Mouse (Mus musculus) 3134 (cell line): ENCODE measurements around the gene Hist1h3h.
A peak's percentile ranks its signal among the peaks of the same experiment; 100 is the strongest.

Source experiments
- DNase-seq: peaks from one replicate; pipeline ENCODE4 v3.0.0-alpha.2; 2011; ENCODE audit warnings: low spot score; ENCODE audit not compliant: insufficient read length; ENCODE audit errors: extremely low read depth

The Hist1h3h gene

GRCm38 (mm10) chr13:21717397-21718357 is at the start of gene Hist1h3h:
Hist1h3h (plus strand) TSS chr13:21717659.
- peak; percentile 90 for DNase-seq

- DNase-seq: no peak
These were observed 40.2 kb upstream of the Hist1h3h start, which contains the start of gene Olfr1360 for GRCm38 (mm10) chr13:21677305-21677704. Olfr1360 (minus strand) TSS chr13:21677405.

GRCm38 (mm10) chr13:21697811-21698210 is 19.6 kb upstream of the Hist1h3h start, which contains the start of gene Olfr1359:
Olfr1359 (plus strand) TSS chr13:21698111.
- no peak for DNase-seq

GRCm38 (mm10) chr13:21706669-21707068 is 10.8 kb upstream of the Hist1h3h start:
- no peak for DNase-seq

- DNase-seq: peak; percentile 67
These were observed 7.3 kb upstream of the Hist1h3h start for GRCm38 (mm10) chr13:21710031-21710711.

- DNase-seq: peak; percentile 69
These were observed 6.5 kb upstream of the Hist1h3h start for GRCm38 (mm10) chr13:21710821-21711525.

GRCm38 (mm10) chr13:21711698-21712097 is 5.8 kb upstream of the Hist1h3h start:
- no peak for DNase-seq

- peak; percentile 41 for DNase-seq
These were observed 2.7 kb upstream of the Hist1h3h start for GRCm38 (mm10) chr13:21714725-21715124.

- peak; percentile 84 for DNase-seq
These were observed 2.2 kb upstream of the Hist1h3h start for GRCm38 (mm10) chr13:21715131-21715863.

- peak; percentile 92 for DNase-seq
These were observed 1.5 kb upstream of the Hist1h3h start, which contains the start of the genes Hist1h2bl and Hist1h2ai for GRCm38 (mm10) chr13:21715864-21716539. Hist1h2bl (minus strand) TSS chr13:21716143. Hist1h2ai (plus strand) TSS chr13:21716422.

GRCm38 (mm10) chr13:21716540-21717391 is 693 bp upstream of the Hist1h3h start:
- DNase-seq: peak; percentile 75

GRCm38 (mm10) chr13:21718381-21719080 is 1.1 kb downstream of the Hist1h3h start:
- peak; percentile 59 for DNase-seq

- DNase-seq: peak; percentile 73
These were observed 3.8 kb downstream of the Hist1h3h start for GRCm38 (mm10) chr13:21721107-21721756.

- DNase-seq: peak; percentile 92
These were observed 4.4 kb downstream of the Hist1h3h start, which contains the start of gene Hist1h2bm for GRCm38 (mm10) chr13:21721757-21722372. Hist1h2bm (plus strand) TSS chr13:21722044.

- no peak for DNase-seq
These were observed 5.0 kb downstream of the Hist1h3h start for GRCm38 (mm10) chr13:21722373-21722925.

GRCm38 (mm10) chr13:21722993-21723836 is 5.8 kb downstream of the Hist1h3h start:
- DNase-seq: peak; percentile 37
